Mouse (Mus musculus) right cerebral cortex, postnatal 10 days (tissue): Measurements from ENCODE around the gene Atf3.

Experiments used
- DNase-seq, 2 experiments: peaks; one replicate each; pipeline ENCODE4 v3.0.0; 2021; ENCODE audit warnings: low spot score in 2 of 2

Gene Atf3

DNA sequence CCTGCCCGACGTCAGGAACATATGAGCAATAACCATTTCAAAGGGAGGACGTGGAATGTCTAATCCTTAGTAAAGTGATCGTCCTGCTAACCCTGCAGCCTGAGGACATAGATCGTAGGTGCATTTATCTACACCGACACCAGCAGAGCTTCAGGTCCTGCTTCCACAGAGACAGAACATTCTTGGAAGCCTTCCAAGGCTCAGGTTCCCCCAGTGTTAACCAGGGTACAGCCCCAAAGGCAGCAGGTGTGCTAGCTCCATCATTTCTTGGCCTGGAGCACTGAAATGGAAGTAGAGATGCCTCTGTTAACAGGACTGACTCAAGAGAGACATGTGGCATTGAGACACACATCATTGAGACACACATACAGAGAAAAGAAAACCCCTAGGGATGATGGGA is 25.6 kb downstream of the Atf3 start:
- no peak for DNase-seq

DNA sequence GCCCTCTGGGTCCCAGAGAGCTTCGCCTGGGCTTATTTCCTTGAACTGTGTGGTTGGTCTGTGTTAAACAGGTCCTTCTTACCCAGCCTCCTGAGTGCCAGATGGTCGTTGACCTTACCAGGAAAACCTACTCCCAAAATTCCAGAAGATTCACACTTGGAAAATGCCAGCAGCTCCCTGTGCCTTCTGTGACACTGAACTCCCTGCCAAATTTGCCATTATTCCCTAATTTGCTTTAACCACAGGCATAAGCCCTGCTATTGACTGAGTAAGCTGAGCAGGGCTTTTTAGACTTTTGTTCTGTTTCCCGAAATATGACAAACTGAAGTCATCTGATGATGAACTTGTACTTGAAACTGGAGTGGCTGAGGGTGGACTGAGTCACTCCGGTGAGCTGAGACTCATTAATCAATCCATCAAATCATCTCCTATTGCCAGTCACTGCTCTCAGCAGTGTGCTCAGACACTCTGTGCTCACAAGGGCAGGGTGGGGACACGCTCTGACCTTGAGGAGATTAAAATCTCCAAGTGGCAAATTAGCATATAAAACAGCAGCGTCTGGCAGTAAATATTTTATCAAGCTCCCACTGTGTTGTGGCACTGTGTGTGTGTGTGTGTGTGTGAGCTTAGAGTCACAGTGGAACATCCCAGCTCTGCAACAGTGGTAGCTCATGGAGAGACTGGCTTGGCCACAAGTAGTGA is 28.0 kb downstream of the Atf3 start:
- DNase-seq, result no peak

DNA sequence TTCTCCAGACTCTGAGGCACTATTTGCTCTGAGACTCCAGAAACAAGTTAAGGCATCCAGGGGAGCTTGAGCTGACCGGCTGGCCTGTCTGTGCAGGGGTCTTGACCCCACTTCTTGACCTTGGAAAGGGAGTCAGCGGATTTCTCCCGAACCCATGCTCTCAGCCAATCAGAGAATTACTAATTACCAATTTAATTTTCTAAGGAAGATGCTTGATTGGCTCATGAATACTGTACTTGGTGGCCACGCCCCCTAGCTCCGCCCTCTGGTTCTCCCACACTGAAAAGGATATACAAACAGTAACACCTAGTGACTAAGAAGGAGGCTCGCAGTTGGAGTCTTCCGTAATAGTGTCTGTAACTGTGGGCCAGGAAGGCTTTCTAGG is 31.5 kb downstream of the Atf3 start:
- no peak for DNase-seq

DNA sequence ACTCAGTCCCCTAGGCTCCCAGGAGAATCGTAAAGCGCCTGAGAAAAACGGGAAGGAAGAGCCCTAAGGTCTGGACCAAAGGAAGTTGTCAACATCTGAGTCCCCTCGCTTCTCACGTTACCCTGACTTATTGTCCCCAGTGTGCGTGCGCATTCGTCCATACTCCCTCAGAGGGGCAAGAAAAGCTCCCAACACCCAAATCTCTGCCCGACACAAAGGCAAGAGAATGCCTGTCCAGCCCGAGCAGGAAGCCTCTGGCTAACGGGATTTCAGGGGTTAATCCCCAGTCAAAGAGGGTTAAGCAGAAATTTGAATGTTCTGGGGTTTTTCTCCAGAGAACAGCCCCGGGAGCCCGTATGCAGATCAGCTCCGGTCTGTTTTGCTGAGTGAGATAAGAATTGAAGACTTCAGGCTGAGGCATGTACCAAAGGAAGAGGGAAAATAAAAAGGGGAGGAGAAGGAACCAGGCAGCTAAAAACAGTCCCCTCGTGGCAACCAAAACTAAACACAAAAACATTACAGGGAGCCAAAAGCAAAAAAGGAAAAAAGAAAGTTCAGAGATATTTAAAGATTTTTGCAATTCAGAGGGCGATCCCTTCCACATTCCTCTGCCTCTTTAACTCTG is 32.0 kb downstream of the Atf3 start:
- no peak for DNase-seq

GRCm38 (mm10) chr1:191184841-191185251 is 33.0 kb downstream of the Atf3 start:
- DNase-seq, result no peak

DNA sequence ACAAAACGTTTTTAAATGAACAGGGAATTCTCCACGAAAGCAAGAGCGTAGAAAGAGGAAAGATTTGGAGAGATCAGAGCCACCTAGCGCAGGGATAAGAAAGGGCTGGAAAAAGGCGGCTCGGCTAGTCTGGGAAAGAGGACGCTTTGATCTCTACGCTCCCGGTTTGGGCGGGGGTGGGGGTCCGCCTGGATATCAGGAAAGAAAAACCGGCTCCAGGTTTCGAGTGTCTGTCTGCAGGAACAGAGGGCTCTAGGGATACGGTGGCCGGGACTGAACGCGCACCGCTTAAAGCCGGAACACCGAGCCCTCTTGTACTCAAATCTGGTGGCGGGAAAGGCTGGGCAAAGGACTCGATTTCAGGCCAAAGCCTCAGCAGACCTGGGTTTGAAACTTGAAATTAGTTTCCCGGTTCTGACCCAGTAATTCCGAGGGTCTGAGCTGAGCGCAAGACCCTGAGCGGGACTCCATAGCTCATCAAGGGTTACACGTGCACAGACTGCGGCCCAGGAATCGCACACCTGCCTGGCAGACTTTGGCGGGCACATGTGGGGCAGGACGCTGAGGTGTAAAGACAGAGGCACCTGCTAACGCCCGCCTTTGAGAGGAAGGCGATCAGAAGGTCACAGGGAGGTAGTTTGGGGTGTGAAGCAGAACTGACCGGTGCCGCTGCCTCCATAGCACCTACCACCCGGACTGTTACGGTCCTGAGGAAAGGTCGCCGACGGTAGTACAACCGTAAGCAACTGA is 33.6 kb downstream of the Atf3 start:
- DNase-seq, result peak in 1 of 2 experiments; percentile 28

- DNase-seq, result peak; percentile 85 to 87
These were observed 34.4 kb downstream of the Atf3 start for GRCm38 (mm10) chr1:191183163-191184065.

- peak; percentile 27 to 54 for DNase-seq
These were observed 35.2 kb downstream of the Atf3 start for GRCm38 (mm10) chr1:191182431-191183162.

- no peak for DNase-seq
These were observed 36.2 kb downstream of the Atf3 start for GRCm38 (mm10) chr1:191181469-191182259.

DNA sequence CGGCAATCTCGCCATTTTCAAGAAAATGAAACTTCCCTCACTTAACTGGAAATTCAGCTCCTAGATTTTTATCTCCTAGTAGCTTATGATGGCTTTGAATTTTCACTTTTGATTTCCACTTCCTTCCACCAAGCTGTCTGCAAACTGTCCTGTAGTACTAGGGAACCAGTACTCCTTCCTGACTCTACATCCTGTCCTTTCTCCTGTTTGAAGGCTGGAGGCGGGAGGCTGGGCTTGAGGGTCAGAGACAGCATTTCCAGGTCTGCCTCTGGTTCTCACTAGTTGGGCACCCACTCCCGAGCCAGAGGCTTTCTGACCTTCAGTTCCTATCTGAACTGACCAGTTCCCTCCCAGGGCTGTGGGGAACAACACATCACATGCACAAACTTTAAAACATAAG is 37.4 kb downstream of the Atf3 start:
- DNase-seq, result no peak

GRCm38 (mm10) chr1:191179846-191180245 is 38.0 kb downstream of the Atf3 start:
- no peak for DNase-seq

DNA sequence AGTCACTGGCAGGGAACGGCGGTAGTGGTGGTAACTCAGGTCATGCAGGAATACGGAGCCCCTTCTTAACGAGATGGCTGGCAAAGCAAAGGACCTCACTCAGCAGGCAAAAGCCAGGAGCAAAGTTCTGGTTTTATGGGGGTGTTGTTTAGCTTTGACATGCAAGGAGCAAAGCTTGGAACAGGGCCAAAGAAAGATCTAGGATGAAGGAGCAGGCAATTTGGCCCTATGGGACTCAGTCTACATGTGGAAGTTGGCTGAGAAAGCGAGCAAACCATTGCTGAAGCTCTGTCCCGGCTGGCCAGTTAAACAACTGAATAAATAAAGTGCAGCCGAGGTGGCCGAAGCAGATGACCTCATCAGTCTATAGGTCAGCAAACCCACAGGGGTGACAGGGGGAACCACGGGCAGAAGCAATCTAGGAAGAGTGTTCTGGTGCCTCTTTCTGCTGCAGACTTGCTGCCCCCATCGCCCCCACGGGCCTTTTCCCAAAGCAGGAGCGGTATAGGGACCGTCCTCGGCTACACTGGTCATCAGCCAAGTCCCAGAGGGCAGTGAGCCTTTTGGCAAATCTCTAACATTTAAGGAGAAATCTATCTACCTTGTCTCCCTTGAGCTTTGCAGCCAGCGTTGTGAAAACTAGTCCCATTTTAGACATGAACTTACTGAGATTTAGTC is 39.2 kb downstream of the Atf3 start:
- no peak for DNase-seq

DNA sequence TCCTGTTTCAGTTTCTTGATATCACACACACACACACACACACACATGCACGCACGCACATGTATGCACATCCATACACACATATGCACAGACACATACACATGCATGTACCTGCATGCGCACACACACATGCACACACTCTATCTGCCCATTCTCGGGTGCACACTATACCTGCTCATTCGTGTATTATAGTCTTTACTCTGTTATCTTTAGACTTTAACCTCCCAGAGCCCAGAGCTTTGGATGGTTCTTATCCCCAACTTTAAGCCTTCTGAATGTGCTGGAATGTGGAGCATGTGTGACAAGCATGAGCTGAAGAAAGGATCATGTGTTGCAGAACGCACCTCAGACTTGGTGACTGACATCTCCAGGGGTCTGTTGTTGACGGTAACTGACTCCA is 41.0 kb downstream of the Atf3 start:
- DNase-seq, result no peak

DNA sequence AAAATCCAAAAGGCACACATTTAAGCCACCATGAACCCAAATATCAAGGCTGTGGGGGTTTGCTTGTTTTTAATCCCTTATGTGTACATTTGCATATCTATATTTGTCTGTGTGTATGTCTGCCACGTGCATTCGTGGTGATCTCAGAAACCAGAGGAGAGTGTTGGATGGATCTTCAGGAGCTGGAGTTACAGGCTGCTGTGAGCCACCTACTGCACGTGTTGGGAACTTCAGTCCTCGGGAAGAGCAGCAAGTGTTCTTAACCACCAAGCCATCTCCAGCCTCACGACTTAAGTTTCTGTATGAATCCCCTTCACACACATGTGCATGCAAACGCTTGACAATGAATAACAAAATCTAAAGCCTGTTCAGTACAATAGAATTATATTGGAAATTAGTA is 45.4 kb downstream of the Atf3 start:
- peak; percentile 73 to 76 for DNase-seq

DNA sequence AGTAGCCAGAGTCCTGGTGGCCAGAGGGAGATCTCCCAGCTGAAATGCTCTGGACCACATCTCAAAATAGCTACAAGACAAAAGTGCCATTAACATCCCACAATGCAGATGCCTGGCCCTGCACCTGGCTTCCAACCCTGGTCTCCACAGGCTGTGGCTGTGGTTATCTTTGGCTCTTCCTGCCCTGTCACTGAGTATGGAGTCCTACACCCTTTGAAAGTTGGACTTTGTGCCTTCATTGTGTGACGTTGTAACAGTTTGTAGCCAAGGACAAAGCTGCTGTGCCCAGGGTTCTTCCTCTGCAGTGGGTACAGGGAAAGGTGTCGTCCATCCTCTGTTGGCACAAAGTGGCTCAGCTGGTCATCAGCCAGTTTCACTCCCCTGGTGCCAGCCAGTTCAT is 47.4 kb downstream of the Atf3 start:
- DNase-seq, result no peak

- DNase-seq, result no peak
These were observed 51.6 kb downstream of the Atf3 start for GRCm38 (mm10) chr1:191166189-191166588.

- DNase-seq, result no peak
These were observed 53.1 kb downstream of the Atf3 start, which contains the start of gene Fam71a for GRCm38 (mm10) chr1:191164717-191165116. Gene Fam71a (minus strand): TSS chr1:191164817.

GRCm38 (mm10) chr1:191154314-191154713 is 63.5 kb downstream of the Atf3 start:
- DNase-seq, result no peak

- DNase-seq, result peak in 1 of 2 experiments; percentile 41
These were observed 64.8 kb downstream of the Atf3 start for GRCm38 (mm10) chr1:191153052-191153451.
